Mouse (Mus musculus) CH12.LX (cell line): ENCODE results near the gene Hist1h3b. TPM values are rescaled to one million over a fixed set of nuclear protein-coding genes. Genes with fewer than 3 reads are reported as not detected.

Source experiments
- DNase-seq: peaks from one replicate; pipeline ENCODE4 v3.0.0-alpha.2; 2013; ENCODE audit errors: extremely low read depth
- H3K27ac ChIP-seq: 2 replicates; pipeline ENCODE4 v1.5.1; 2012; ENCODE audit warnings: low read depth, mild to moderate bottlenecking, control low read depth, moderate library complexity; ENCODE audit not compliant: insufficient read depth
- H3K27me3 ChIP-seq: replicated peaks from 2 replicates; pipeline ENCODE3; 2012; ENCODE audit warnings: inconsistent platforms
- H3K36me3 ChIP-seq, 2 experiments: replicated peaks in 1 of 2; 2 replicates each; pipeline versions ENCODE3 to v1.6.1; 2012; ENCODE audit warnings: inconsistent platforms in 1 of 2, low read length in 1 of 2, mild to moderate bottlenecking in 1 of 2, mixed read lengths in 1 of 2, moderate library complexity in 1 of 2; ENCODE audit not compliant: control insufficient read depth in 1 of 2, insufficient read depth in 1 of 2
- H3K4me1 ChIP-seq, 2 experiments: 2 replicates each; pipeline ENCODE4 v1.6.1; 2012; ENCODE audit warnings: inconsistent platforms in 1 of 2, moderate library complexity in 1 of 2; ENCODE audit not compliant: insufficient read depth in 2 of 2, control insufficient read depth in 1 of 2
- H3K4me2 ChIP-seq: 2 replicates; pipeline ENCODE4 v1.6.1; 2012; ENCODE audit warnings: low read depth, mild to moderate bottlenecking, control low read depth; ENCODE audit not compliant: poor library complexity, insufficient read depth, severe bottlenecking
- H3K4me3 ChIP-seq, 3 experiments: fragments of 150-350 bp in 1 of 3; sonication (generic) in 1 of 3; replicated peaks in 1 of 3; 2 replicates each; pipeline versions ENCODE3 to v1.5.1; 2011 to 2012; ENCODE audit warnings: low read depth in 2 of 3, low read length in 2 of 3, mild to moderate bottlenecking in 2 of 3, moderate library complexity in 2 of 3, control low read depth in 1 of 3, improper control_type of control experiment in 1 of 3, inconsistent platforms in 1 of 3, mixed read lengths in 1 of 3; ENCODE audit not compliant: poor library complexity in 1 of 3
- H3K79me2 ChIP-seq: replicated peaks from 2 replicates; pipeline ENCODE4 v1.6.1; 2012; ENCODE audit warnings: mild to moderate bottlenecking, moderate library complexity; ENCODE audit not compliant: control insufficient read depth, poor library complexity, insufficient read depth, severe bottlenecking; ENCODE audit errors: extremely low read depth
- H3K9ac ChIP-seq: 2 replicates; pipeline ENCODE4 v1.6.1; 2012; ENCODE audit warnings: low read depth, mild to moderate bottlenecking, control low read depth, moderate library complexity; ENCODE audit not compliant: insufficient read depth
- H3K9me3 ChIP-seq: replicated peaks from 2 replicates; pipeline ENCODE3; 2012; ENCODE audit warnings: low read length, inconsistent platforms, mixed read lengths
- BHLHE40 ChIP-seq: IDR thresholded peaks from 2 replicates; pipeline ENCODE4 v1.6.1; 2011; ENCODE audit warnings: mild to moderate bottlenecking, low read depth, low read length, improper control_type of control experiment
- CTCF ChIP-seq, 2 experiments: IDR thresholded peaks in 1 of 2; conservative IDR thresholded peaks in 1 of 2; 2 replicates each; pipeline ENCODE4 v1.5.1; 2011 to 2012; ENCODE audit warnings: low read depth in 2 of 2, low read length in 2 of 2, improper control_type of control experiment in 1 of 2, inconsistent platforms in 1 of 2, mild to moderate bottlenecking in 1 of 2, moderate library complexity in 1 of 2
- ELF1 ChIP-seq: IDR thresholded peaks from 2 replicates; pipeline ENCODE4 v1.6.1; 2014; ENCODE audit warnings: low read depth, mild to moderate bottlenecking, inconsistent platforms, low read length, improper control_type of control experiment
- EP300 ChIP-seq: IDR thresholded peaks from 2 replicates; pipeline ENCODE4 v1.6.1; 2011; ENCODE audit warnings: low read length, improper control_type of control experiment
- IRF4 ChIP-seq: IDR thresholded peaks from 2 replicates; pipeline ENCODE4 v1.6.1; 2014; ENCODE audit warnings: low read depth, mild to moderate bottlenecking, inconsistent platforms, low read length, improper control_type of control experiment
- JUND ChIP-seq: conservative IDR thresholded peaks from 2 replicates; pipeline ENCODE4 v1.6.1; 2011; ENCODE audit warnings: low read depth, low read length, improper control_type of control experiment
- MYC ChIP-seq: IDR thresholded peaks from 2 replicates; pipeline ENCODE4 v1.6.1; 2011; ENCODE audit warnings: low read depth, mild to moderate bottlenecking, improper control_type of control experiment, low read length
- NRF1 ChIP-seq: IDR thresholded peaks from 2 replicates; pipeline ENCODE4 v1.6.1; 2014; ENCODE audit warnings: low read depth, mild to moderate bottlenecking, inconsistent platforms, low read length, improper control_type of control experiment, moderate library complexity
- POLR2A ChIP-seq: IDR thresholded peaks from 2 replicates; pipeline ENCODE4 v1.6.1; 2011; ENCODE audit warnings: low read depth, mild to moderate bottlenecking, improper control_type of control experiment, low read length
- RAD21 ChIP-seq: IDR thresholded peaks from 2 replicates; pipeline ENCODE4 v1.6.1; 2011; ENCODE audit warnings: low read depth, mild to moderate bottlenecking, low read length, improper control_type of control experiment, moderate library complexity
- SIN3A ChIP-seq: IDR thresholded peaks from 2 replicates; pipeline ENCODE4 v1.6.1; 2012; ENCODE audit warnings: low read length, improper control_type of control experiment, inconsistent platforms
- TBP ChIP-seq: conservative IDR thresholded peaks from 2 replicates; pipeline ENCODE4 v1.6.1; 2011; ENCODE audit warnings: low read depth, low read length, improper control_type of control experiment
- UBTF ChIP-seq: IDR thresholded peaks from 2 replicates; pipeline ENCODE4 v1.6.1; 2012; ENCODE audit warnings: low read depth, mild to moderate bottlenecking, inconsistent platforms, low read length, improper control_type of control experiment, moderate library complexity
- USF2 ChIP-seq: conservative IDR thresholded peaks from 2 replicates; pipeline ENCODE4 v1.6.1; 2011; ENCODE audit warnings: low read depth, low read length, improper control_type of control experiment
- ZC3H11A ChIP-seq: IDR thresholded peaks from 2 replicates; pipeline ENCODE4 v1.6.1; 2012; ENCODE audit warnings: low read depth, mild to moderate bottlenecking, inconsistent platforms, low read length, improper control_type of control experiment
- ZKSCAN1 ChIP-seq: IDR thresholded peaks from 2 replicates; pipeline ENCODE4 v1.6.1; 2012; ENCODE audit warnings: low read depth, inconsistent platforms, low read length, improper control_type of control experiment, borderline replicate concordance
- ZMIZ1 ChIP-seq: IDR thresholded peaks from 2 replicates; pipeline ENCODE4 v1.6.1; 2012; ENCODE audit warnings: low read depth, mild to moderate bottlenecking, inconsistent platforms, low read length, improper control_type of control experiment
- dilution Hi-C: fragments of 300-500 bp; cut with MboI; formaldehyde crosslinking; loops from 2 replicates; pipeline ENCODE4 v1.14.3; 2020; ENCODE audit warnings: low sequenced_read_pairs; ENCODE audit not compliant: extremely low pct_unique_long_range_greater_than_20kb, extremely low pct_ligation_motif_present
- in situ Hi-C: fragments of 300-500 bp; cut with MboI; formaldehyde crosslinking; loops from 3 replicates; pipeline ENCODE4 v1.14.3; 2019; ENCODE audit warnings: low sequenced_read_pairs, low pct_ligation_motif_present, low pct_unique_long_range_greater_than_20kb, mixed read lengths
- polyA plus RNA-seq: library from polyadenylated mRNA; unstranded; fragments of >175 nt; gene quantifications from 2 replicates; pipeline ENCODE4 v1.2.1, GENCODE M21; 2012; ENCODE audit warnings: low read depth; ENCODE audit not compliant: insufficient read length
- total RNA-seq, 2 experiments: library from RNA; depleted of rRNA; stranded (reverse); fragments of 300-350 nt in 1 of 2; fragments of >200 nt in 1 of 2; gene quantifications; 2 replicates each; pipeline ENCODE4 v1.2.3; 2012 to 2014

The Hist1h3b gene
- total and polyA plus RNA-seq, 3 experiments = 5.5 to 2,096 (median 44.0) TPM

- Histone ChIP-seq H3K4me3 (no peak overlapping the region), H3K4me2 (peak overlapping the region; percentile 93), H3K4me1 (peaks cover 3 to 31% of the 10 kb centered on the region in 2 experiments; a peak in 3 of 4 replicates), H3K36me3 (no peaks in the 10 kb centered on the region), H3K27ac (peak overlapping the region; percentile 80), H3K9ac (peak overlapping the region; percentile 90), H3K27me3 (no peaks in the 10 kb centered on the region), H3K79me2 (no peaks in the 10 kb centered on the region), H3K9me3 (no peaks in the 10 kb centered on the region)
- no peak for DNase-seq
- in situ Hi-C loops = no loop called here
- TF ChIP-seq TBP = peak; percentile 23; the same call in 1 of the 2 replicates
- TF ChIP-seq ZMIZ1 = no peak
- dilution Hi-C loops = loop anchor here (10.0 kb wide), 1 partner anchor 53 kb away; the partner anchor contains the start of genes Hist1h1t and Hist1h4c
Measured at GRCm38 (mm10) chr13:23747892-23748288, 4.2 kb upstream of the Hist1h3b start.

- TF ChIP-seq SIN3A = no peak
- no peak for TF ChIP-seq ELF1
- TF ChIP-seq CTCF (conservative IDR thresholded peaks at IDR 0.05 in 1 of 2, IDR thresholded peaks at IDR 0.05 in 1 of 2; ENCODE audit: low read depth in 2 of 2, low read length in 2 of 2) = no peak
- TF ChIP-seq MYC = no peak
- no peak for TF ChIP-seq ZC3H11A
- no peak for TF ChIP-seq POLR2A
- no peak for TF ChIP-seq UBTF
- TF ChIP-seq USF2 = no peak
- no peak for TF ChIP-seq JUND
- no peak for TF ChIP-seq IRF4
- no peak for TF ChIP-seq ZMIZ1
- TF ChIP-seq EP300 = no peak
- no peak for TF ChIP-seq TBP
- TF ChIP-seq NRF1 = no peak
- no peak for TF ChIP-seq ZKSCAN1
- TF ChIP-seq RAD21 = no peak
- no peak for TF ChIP-seq BHLHE40
- TF ChIP-seq, all 38 proteins: peak for 0
- Histone ChIP-seq H3K9me3 (no peaks in the 10 kb centered on the region), H3K4me3 (no peak overlapping the region), H3K4me2 (no peak overlapping the region), H3K36me3 (no peaks in the 10 kb centered on the region), H3K27ac (peak overlapping the region; percentile 65), H3K79me2 (no peaks in the 10 kb centered on the region), H3K27me3 (no peaks in the 10 kb centered on the region), H3K4me1 (peaks cover 0 to 22% of the 10 kb centered on the region in 2 experiments; a peak in 2 of 4 replicates), H3K9ac (no peak overlapping the region)
- no peak for DNase-seq
- in situ Hi-C loops (loop anchor here (25.0 kb wide), 1 partner anchor 1712 kb away; the partner anchor contains the start of genes Hist1h2ag, Hist1h2ah, Hist1h2bj and Hist1h2bk), dilution Hi-C loops (loop anchor here (10.0 kb wide), 1 partner anchor 55 kb away; the partner anchor contains the start of genes Hist1h1t and Hist1h4c)
Measured at GRCm38 (mm10) chr13:23749563-23750121, 2.4 kb upstream of the Hist1h3b start.
